Mouse (Mus musculus): ENCODE measurements around the gene Gm20831. TPM values are rescaled to one million over a fixed set of nuclear protein-coding genes. Genes with fewer than 3 reads are reported as not detected.
"Not testable (repeated sequence)": the region's sequence is repeated elsewhere in the genome, so short reads cannot be mapped to it uniquely, and the experiment has no call there.

Gene Gm20831
- not detected in 2 replicates for polyA plus RNA-seq (2015; fragmentation: Nextera tagmentation; extraction: Ambion mirVana)

DNA sequence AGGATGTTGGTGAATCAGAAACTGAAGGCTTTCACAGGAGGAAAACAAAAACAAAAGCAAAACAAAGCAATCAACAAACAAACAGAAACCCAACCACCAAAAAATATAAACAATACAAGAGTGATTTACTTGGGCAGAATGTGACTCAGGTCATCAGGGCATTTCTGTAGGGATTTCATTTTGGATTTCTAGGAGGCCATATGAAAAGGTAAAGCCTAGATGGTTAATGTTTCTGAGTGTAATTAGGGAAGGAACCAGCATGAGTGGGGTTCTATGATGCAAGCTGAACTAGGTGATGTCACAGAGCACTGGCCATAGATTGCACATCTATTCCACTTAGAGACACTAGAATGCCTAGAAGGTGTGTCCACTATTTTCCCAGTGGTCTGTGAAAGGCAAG lies at the start of gene Gm20831, which contains the start of gene Gm20772:
TSS of gene Gm20831 (plus strand) at position 301 of the 400 bp plus-strand sequence.
TSS of gene Gm20772 (plus strand) at position 301 of the 400 bp plus-strand sequence.
- not testable (repeated sequence) for H3K9me3 ChIP-seq; H3K9ac ChIP-seq; H3K27me3 ChIP-seq; H3K36me3 ChIP-seq; H3K4me2 ChIP-seq; H3K27ac ChIP-seq; ATAC-seq (ENCODE audit: borderline replicate concordance, extremely low read depth, low FRiP score, low TSS enrichment); H3K4me3 ChIP-seq; H3K4me1 ChIP-seq

- not testable (repeated sequence) for H3K4me3 ChIP-seq; H3K9me3 ChIP-seq; H3K27ac ChIP-seq; H3K27me3 ChIP-seq; H3K36me3 ChIP-seq; ATAC-seq (ENCODE audit: borderline replicate concordance, extremely low read depth, low FRiP score, low TSS enrichment); H3K4me1 ChIP-seq; H3K4me2 ChIP-seq; H3K9ac ChIP-seq
- no CpG with 5 or more reads among the region's 3 CpGs for WGBS
Observed at GRCm38 (mm10) chrY:17846166-17846565, 28.4 kb upstream of the Gm20831 start, which contains the start of gene Gm21904. Gene Gm21904 (minus strand): TSS chrY:17846266.

- not testable (repeated sequence) for H3K9ac ChIP-seq; H3K4me3 ChIP-seq; H3K4me2 ChIP-seq; H3K9me3 ChIP-seq; H3K27ac ChIP-seq; ATAC-seq (ENCODE audit: borderline replicate concordance, extremely low read depth, low FRiP score, low TSS enrichment); H3K4me1 ChIP-seq; H3K27me3 ChIP-seq; H3K36me3 ChIP-seq
- no CpG with 5 or more reads among the region's 1 CpGs for WGBS
Observed at GRCm38 (mm10) chrY:17937230-17937629, 62.7 kb downstream of the Gm20831 start, which contains the start of gene Srsy. Gene Srsy (minus strand): TSS chrY:17937330.

Other genes with a start within 250 kb of the Gm20831 start
- not detected in 2 replicates for gene Gm21904, start 28.5 kb upstream of the Gm20831 start, polyA plus RNA-seq (2015; fragmentation: Nextera tagmentation; extraction: Ambion mirVana)
- gene Gm20772, start within 50 bp of the Gm20831 start, polyA plus RNA-seq (2015; fragmentation: Nextera tagmentation; extraction: Ambion mirVana): not detected in 2 replicates
- gene Srsy, start 62.6 kb downstream of the Gm20831 start, polyA plus RNA-seq (2015; fragmentation: Nextera tagmentation; extraction: Ambion mirVana): not detected in 2 replicates
- gene Gm21764, start 187.1 kb downstream of the Gm20831 start, polyA plus RNA-seq (2015; fragmentation: Nextera tagmentation; extraction: Ambion mirVana): not detected in 2 replicates
- gene Ssty1, start 214.4 kb downstream of the Gm20831 start, polyA plus RNA-seq (2015; fragmentation: Nextera tagmentation; extraction: Ambion mirVana): not detected in 2 replicates